Mouse (Mus musculus): ENCODE data around the gene Ubtd2.
A peak's percentile ranks its signal among the peaks of the same experiment; 100 is the strongest.

Gene Ubtd2

GRCm38 (mm10) chr11:32454800-32455506 lies at the start of gene Ubtd2:
TSS of gene Ubtd2 (plus strand) at chr11:32455370.
- DNase-seq (ENCODE audit: low read depth), result peak; percentile 68

- DNase-seq (ENCODE audit: low read depth), result no peak
Measured at GRCm38 (mm10) chr11:32407863-32408262, 47.3 kb upstream of the Ubtd2 start.

DNA sequence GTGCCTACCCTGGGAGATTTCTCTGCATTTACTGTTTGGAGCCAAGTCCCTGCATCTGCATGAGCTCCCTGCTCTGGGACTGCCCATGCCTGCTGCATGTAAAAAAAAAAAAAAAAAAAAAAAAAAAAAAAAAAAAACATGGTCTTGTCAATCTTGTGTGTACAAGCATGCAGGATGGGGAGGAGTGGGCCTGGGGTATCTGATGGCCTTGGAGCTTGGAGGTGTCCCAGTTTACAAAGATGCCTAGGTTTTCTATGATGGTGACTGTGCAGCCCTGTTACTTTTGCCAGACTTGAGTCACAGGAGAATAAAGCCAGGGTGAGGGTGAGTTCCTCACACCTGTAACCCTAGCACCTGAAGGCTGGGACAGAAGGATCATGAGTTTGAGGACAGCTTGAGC lies 46.1 kb upstream of the Ubtd2 start:
- no peak for DNase-seq (ENCODE audit: low read depth)

DNA sequence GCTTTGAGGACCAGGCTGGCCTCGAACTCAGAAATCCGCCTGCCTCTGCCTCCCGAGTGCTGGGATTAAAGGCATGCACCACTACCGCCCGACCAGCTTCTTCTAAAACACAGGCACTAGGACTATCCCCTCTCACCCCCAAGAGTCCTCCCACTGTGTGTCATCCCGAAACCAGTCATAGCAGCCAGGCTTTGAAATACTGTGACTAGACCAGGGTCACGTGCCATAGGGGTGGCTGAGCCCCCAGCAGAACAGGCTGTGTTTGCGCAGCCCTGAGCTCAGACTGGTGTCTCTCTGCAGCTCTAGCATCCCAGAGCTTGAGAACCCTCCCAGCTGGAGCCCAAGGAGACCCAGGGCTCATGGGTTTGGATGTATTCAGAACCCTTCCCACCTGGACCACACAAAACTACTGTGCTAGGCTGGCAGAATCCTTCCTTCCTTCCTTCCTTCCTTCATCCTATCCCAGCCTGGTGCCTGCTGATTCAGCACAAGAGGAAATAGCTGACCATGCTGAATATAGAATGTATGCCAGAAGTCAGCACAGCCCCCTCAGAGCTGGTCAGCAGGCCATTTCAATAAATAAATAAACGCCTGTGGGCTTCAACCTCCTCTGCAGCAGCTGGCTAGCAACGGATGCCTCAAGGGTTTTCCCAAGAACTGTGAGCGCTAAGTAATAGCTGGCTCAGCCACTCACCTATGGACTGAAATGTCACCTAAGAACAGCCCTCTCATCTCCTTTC lies 45.2 kb upstream of the Ubtd2 start:
- no peak for DNase-seq (ENCODE audit: low read depth)

DNA sequence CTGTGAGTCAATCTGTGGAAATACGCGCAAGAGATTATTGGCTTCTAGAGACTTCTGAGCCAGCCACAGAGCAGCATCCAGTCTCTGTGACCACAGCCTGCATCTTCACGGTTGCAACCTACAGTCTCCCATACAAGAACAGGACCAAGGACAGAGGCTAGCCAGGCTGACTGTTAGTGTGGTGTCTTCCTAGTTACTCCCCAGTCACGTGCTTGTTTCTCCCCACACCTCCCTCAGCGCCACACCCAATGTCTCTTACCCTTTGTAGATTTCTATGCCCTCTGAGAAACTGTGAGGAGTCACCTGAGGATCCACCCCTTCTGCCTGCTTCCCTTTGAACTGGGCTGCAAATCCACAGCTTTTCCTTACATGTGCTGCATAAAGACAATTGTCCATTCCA lies 35.2 kb upstream of the Ubtd2 start:
- no peak for DNase-seq (ENCODE audit: low read depth)

- no peak for DNase-seq (ENCODE audit: low read depth)
Measured at GRCm38 (mm10) chr11:32423311-32423710, 31.9 kb upstream of the Ubtd2 start.

- no peak for DNase-seq (ENCODE audit: low read depth)
Measured at GRCm38 (mm10) chr11:32424600-32424999, 30.6 kb upstream of the Ubtd2 start.

DNA sequence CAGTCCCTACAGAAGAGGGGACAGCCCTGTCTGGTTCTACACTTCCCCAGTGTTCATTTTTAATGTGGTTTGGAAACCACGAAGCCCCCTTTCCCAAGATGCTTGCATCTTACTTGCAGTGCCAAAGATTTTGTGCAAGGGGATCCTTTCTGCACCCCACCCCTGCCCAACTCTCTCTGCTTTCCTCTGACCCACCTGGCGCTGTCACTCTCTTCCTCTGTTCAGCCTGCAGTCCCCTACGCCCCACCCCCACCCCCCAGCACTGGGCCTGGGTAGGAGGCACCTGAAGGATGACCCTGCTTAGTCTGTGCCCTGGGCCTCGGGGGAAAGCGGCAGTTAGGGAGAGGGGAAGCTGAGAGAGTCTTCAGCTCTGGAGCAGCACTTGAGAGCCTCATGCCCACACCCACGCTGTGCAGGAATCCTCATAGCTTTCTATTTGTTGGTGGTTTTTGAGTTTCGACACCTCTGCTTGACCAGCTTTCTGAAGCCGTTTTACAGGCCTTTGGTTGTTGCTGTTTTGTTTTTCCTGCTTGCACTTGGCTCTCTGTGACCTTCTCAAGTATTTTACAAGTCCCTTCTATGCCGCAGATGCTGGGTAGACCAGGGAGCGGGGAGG lies 30.0 kb upstream of the Ubtd2 start:
- no peak for DNase-seq (ENCODE audit: low read depth)

- DNase-seq (ENCODE audit: low read depth), result no peak
Measured at GRCm38 (mm10) chr11:32427537-32427936, 27.6 kb upstream of the Ubtd2 start.

GRCm38 (mm10) chr11:32435410-32436060 lies 19.6 kb upstream of the Ubtd2 start:
- peak; percentile 84 for DNase-seq (ENCODE audit: low read depth)

- no peak for DNase-seq (ENCODE audit: low read depth)
Measured at GRCm38 (mm10) chr11:32442576-32442975, 12.6 kb upstream of the Ubtd2 start.

DNA sequence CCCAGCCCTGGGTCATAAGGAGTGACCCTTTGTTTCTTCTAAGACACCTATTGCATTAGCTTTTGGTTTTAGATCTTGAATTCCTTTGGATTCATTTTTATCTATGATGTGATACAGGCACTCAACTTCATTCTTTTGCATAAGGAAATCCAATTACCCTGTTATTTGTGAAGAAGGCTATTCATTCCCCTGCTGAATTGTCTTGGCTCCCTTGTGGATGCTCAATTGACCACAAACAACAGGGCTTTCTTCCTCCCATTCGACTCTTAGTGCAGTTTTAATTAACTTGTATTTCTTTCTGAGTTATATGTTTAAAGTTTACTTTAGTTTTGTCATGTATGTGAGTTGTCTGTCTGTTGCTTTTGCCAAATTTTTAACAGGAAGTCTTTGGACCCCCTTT lies 10.9 kb upstream of the Ubtd2 start:
- DNase-seq (ENCODE audit: low read depth), result no peak

DNA sequence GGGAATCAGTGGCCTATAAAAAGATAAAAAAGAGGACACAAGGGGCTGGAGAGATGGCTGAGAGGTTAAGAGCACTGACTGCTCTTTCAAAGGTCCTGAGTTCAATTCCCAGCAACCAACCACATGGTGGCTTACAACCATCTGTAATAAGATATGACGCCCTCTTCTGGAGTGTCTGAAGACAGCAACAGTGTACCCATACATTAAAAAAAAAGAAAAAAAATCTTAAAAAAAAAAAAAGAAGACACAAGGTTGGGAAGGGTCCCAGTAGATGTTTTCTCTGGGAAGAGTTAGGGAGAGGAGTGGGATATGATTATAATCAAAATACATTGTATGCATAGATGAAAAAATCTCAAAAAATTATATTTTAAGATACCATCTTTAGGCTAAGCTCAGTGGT lies 10.0 kb upstream of the Ubtd2 start:
- no peak for DNase-seq (ENCODE audit: low read depth)

- DNase-seq (ENCODE audit: low read depth), result no peak
Measured at GRCm38 (mm10) chr11:32445637-32446226, 9.4 kb upstream of the Ubtd2 start.

DNA sequence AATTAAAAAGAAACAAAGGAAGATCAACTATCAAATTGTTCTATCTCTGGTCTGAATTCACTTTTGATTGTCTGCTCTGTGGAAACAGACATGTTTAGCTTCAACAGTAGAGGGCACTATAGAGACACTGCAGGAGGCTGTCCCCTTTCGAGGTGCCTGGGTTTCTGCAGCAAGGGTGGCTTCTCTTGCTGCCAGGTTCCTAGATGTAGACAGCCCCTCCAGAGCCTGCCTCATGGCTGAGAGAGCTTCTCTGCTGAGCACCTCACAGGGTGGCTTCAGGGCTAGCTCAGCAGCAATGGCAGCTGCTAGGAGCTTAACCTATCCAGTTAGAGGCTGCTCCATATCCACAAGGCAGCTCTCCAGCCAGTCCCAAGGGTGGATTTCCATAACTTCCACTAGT lies 5.0 kb upstream of the Ubtd2 start:
- no peak for DNase-seq (ENCODE audit: low read depth)

DNA sequence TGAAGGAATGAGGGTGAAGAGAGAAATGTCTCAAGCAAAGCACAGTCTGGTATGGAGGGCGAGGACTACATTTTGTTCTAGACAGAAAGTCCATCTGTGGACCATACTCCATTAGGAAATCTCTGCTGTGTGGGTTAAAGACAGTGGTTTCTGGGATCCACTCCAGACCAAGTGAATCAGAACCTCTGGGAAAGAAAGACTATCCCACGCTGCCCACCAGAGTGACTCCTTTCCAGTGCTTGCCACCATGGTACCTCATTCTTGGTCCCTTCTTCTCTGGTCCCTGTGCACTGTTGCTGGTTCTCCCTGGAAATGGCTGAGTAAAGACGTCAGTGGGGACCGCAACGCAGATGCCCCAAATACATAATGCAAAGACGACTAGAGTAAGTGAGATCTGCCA lies 3.9 kb upstream of the Ubtd2 start:
- DNase-seq (ENCODE audit: low read depth), result no peak

- no peak for DNase-seq (ENCODE audit: low read depth)
Measured at GRCm38 (mm10) chr11:32452745-32453144, 2.4 kb upstream of the Ubtd2 start.

- no peak for DNase-seq (ENCODE audit: low read depth)
Measured at GRCm38 (mm10) chr11:32453353-32453915, 1.7 kb upstream of the Ubtd2 start.

DNA sequence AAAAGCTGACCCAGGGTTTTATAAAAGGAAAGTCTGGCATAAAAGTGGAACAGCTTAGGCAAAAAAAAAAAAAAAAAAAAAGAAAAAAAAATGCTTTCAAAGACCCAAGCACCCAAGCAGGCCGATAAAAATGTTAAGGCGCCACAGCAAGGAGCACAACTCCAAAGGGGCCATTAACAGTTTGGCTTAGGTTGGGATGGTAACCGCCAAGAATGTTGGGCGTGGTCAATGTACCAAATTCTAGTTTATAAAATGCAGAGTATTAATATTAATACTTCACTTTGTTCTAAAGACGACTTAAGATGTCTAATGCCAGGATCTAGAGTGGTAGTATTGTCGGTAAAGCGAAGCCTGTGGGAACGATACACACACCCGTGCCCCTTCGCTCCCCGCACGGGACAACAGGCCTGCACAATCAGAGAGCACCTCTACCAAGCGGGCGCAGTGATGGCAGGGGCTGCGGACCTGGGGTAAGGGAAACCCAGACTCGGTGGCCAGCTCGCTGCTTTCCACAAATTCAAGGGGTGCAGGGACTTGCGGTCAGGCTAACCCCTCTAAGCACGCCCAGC lies 855 bp upstream of the Ubtd2 start:
- no peak for DNase-seq (ENCODE audit: low read depth)

DNA sequence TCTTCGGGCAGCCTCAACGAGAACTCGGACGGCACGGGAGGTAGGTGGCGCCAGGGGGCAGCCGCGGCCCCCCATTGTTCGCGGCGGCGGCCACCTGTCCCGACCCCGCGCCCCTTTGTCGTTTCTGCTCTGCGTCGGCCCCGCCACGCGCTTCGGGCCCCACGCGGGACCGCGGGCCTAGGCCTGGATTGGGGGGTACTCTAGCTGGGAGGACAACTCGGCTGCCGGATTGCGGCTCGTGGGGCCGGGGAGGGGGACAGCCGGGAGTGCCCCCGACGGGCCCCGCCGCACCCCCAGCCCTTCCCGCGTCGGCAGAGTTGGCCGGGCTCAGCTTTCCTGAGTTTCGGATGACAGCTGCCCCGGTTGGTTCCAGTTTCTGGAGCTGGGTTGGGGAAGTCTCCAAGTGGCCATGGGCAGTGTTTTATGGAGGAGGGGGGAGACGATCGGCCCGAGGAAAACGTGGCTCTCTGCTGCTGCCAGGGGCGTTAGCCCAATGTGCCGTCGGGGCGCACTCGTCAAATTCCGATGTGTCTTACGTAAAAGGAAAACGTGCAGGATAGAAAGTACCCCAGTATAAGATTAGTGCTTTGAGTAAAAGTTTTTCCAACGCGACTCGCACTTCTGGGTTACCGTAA lies 454 bp downstream of the Ubtd2 start:
- DNase-seq (ENCODE audit: low read depth), result no peak

DNA sequence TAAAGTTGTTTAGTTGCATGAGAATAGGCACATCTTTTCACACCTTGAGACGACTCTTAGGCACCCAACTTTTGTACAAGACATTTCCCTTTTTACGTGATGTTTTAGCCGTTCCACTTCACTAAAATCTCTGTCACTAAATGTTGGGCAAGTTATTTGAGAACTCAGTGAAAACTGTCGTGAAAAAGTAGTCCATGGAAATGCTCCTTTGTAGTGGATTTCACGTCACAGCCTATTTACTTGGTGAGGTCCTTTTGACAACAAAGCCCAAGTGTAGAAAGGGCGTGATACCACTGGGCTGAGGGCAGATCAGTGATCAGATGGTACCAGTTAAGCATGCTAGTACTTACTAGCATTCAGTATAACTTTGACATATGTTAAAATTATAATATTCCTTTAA lies 1.2 kb downstream of the Ubtd2 start:
- no peak for DNase-seq (ENCODE audit: low read depth)
